Mouse (Mus musculus) midbrain, embryonic 15.5 days (tissue): ENCODE data around the gene Gm3336. TPM values are rescaled to one million over a fixed set of nuclear protein-coding genes. Genes with fewer than 3 reads are reported as not detected.

Experiments
- ATAC-seq: fragments of 200-750 bp; cut with Nextera tagmentation; replicated peaks from 2 replicates; pipeline ENCODE4 v1.8.0; 2017; ENCODE audit warnings: moderate TSS enrichment
- H3K27ac ChIP-seq: fragments of 300-500 bp; sonication (generic); 2 replicates; pipeline ENCODE4 v1.5.1; 2015; ENCODE audit warnings: mild to moderate bottlenecking, inconsistent platforms
- H3K27me3 ChIP-seq: fragments of 300-500 bp; sonication (generic); replicated peaks from 2 replicates; pipeline ENCODE4 v1.6.1; 2015; ENCODE audit warnings: inconsistent platforms
- H3K36me3 ChIP-seq: fragments of 300-500 bp; sonication (generic); replicated peaks from 2 replicates; pipeline ENCODE4 v1.6.1; 2015; ENCODE audit warnings: inconsistent platforms
- H3K4me1 ChIP-seq: fragments of 300-500 bp; sonication (generic); 2 replicates; pipeline ENCODE4 v1.6.1; 2015; ENCODE audit warnings: inconsistent platforms
- H3K4me2 ChIP-seq: fragments of 300-500 bp; sonication (generic); 2 replicates; pipeline ENCODE4 v1.6.1; 2015; ENCODE audit warnings: inconsistent platforms, mild to moderate bottlenecking, moderate library complexity
- H3K4me3 ChIP-seq: fragments of 300-500 bp; sonication (generic); 2 replicates; pipeline ENCODE4 v1.5.1; 2015; ENCODE audit warnings: mild to moderate bottlenecking, inconsistent platforms
- H3K9ac ChIP-seq: fragments of 300-500 bp; sonication (generic); 2 replicates; pipeline ENCODE4 v1.6.1; 2015; ENCODE audit warnings: mild to moderate bottlenecking, inconsistent platforms
- H3K9me3 ChIP-seq: fragments of 300-500 bp; sonication (generic); 2 replicates; pipeline ENCODE4 v1.6.1; 2016; ENCODE audit warnings: inconsistent platforms
- WGBS: fragments of 180-500 bp; shearing (Covaris S2); methylation state at CpG from one replicate; pipeline ENCODE4 v1.1.7; 2015; ENCODE audit warnings: mixed read lengths; 5-methylcytosine and 5-hydroxymethylcytosine counted together
- polyA plus RNA-seq: library from polyadenylated mRNA; unstranded; fragments of >200 nt; fragmentation: Nextera tagmentation; extraction: Ambion mirVana; gene quantifications from 2 replicates; pipeline ENCODE4 v1.2.1, GENCODE M21; 2015

Gene Gm3336
- polyA plus RNA-seq, 1 experiment from 2014 or later: not detected

GRCm38 (mm10) chr8:70708281-70708680 is 10.1 kb upstream of the Gm3336 start:
- H3K4me2 ChIP-seq: no peak overlapping the region
- H3K36me3 ChIP-seq: no peaks in the 10 kb centered on the region
- no peak for ATAC-seq
- peaks cover 5% of the 10 kb centered on the region; the same call in 1 of the 2 replicates for H3K4me1 ChIP-seq
- H3K9me3 ChIP-seq: no peaks in the 10 kb centered on the region
- H3K27me3 ChIP-seq: no peaks in the 10 kb centered on the region
- no peak overlapping the region for H3K9ac ChIP-seq
- H3K27ac ChIP-seq: no peak overlapping the region
- WGBS: 89% methylated on average over 14 of the region's 14 CpGs
- H3K4me3 ChIP-seq: no peak overlapping the region

- H3K27me3 ChIP-seq: no peaks in the 10 kb centered on the region
- H3K9me3 ChIP-seq: no peaks in the 10 kb centered on the region
- H3K4me2 ChIP-seq: no peak overlapping the region
- H3K4me3 ChIP-seq: no peak overlapping the region
- H3K9ac ChIP-seq: no peak overlapping the region
- ATAC-seq: no peak
- no peaks in the 10 kb centered on the region for H3K4me1 ChIP-seq
- H3K27ac ChIP-seq: no peak overlapping the region
- no peaks in the 10 kb centered on the region for H3K36me3 ChIP-seq
- 93% methylated on average over 9 of the region's 9 CpGs for WGBS
Measured at GRCm38 (mm10) chr8:70709794-70710193, 8.5 kb upstream of the Gm3336 start.

GRCm38 (mm10) chr8:70710296-70710695 is 8.0 kb upstream of the Gm3336 start:
- ATAC-seq: no peak
- Histone ChIP-seq H3K4me1 (no peaks in the 10 kb centered on the region), H3K27ac (no peak overlapping the region), H3K4me3 (no peak overlapping the region), H3K4me2 (no peak overlapping the region), H3K9ac (no peak overlapping the region), H3K9me3 (no peaks in the 10 kb centered on the region), H3K27me3 (no peaks in the 10 kb centered on the region), H3K36me3 (no peaks in the 10 kb centered on the region)
- 89% methylated on average over 1 of the region's 1 CpGs for WGBS

DNA sequence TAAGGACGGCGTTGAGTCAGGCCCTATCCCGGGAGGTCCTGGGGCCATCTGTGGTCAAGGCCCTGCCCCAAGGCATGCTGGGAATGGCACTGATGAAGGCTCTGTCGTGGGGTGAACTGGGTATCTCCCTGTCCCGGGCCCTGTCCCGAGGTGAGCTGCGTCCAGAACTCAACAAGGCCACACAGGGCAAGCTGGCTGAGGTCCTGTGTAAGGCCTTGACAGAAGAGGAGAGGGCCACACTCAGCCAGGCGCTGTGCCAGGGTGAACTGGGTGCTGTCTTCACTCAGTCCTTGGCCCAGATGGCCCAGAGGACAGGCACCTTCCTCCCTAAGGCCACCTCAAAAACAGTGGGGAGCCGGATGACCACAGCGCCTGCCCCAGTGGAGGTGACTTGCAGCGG is 7.3 kb upstream of the Gm3336 start:
- 90% methylated on average over 11 of the region's 11 CpGs for WGBS
- no peaks in the 10 kb centered on the region for H3K9me3 ChIP-seq
- H3K27me3 ChIP-seq: no peaks in the 10 kb centered on the region
- no peaks in the 10 kb centered on the region for H3K36me3 ChIP-seq
- H3K27ac ChIP-seq: no peak overlapping the region
- ATAC-seq: no peak
- H3K4me3 ChIP-seq: no peak overlapping the region
- no peak overlapping the region for H3K9ac ChIP-seq
- no peaks in the 10 kb centered on the region for H3K4me1 ChIP-seq
- H3K4me2 ChIP-seq: no peak overlapping the region

GRCm38 (mm10) chr8:70713991-70714390 is 4.4 kb upstream of the Gm3336 start:
- H3K4me3 ChIP-seq: no peak overlapping the region
- H3K4me2 ChIP-seq: no peak overlapping the region
- 82% methylated on average over 7 of the region's 7 CpGs for WGBS

DNA sequence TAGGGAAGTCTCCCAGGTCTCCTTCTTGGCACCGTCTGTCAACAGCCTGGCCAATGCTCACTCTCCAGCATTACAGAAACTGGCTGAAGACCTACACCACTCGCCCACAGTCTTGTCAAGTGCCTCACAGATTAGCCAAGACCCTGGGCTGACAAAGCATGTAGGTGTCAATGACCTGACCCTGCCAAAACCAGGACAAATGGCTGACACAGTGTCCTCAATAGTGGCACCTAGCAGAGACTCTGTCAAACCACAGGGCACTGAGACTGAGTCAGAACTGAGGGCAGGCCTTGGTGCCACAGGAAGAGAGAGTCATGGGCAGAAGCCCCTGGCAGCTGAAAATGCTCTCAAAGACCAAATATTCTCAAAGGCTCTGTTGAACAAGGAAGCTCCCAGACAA is 3.3 kb upstream of the Gm3336 start:
- Histone ChIP-seq H3K4me2 (no peak overlapping the region), H3K4me3 (no peak overlapping the region), H3K9ac (no peak overlapping the region), H3K36me3 (no peaks in the 10 kb centered on the region), H3K27ac (no peak overlapping the region), H3K9me3 (no peaks in the 10 kb centered on the region), H3K4me1 (no peaks in the 10 kb centered on the region), H3K27me3 (no peaks in the 10 kb centered on the region)
- ATAC-seq: no peak
- WGBS: 76% methylated on average over 2 of the region's 2 CpGs

More at GRCm38 (mm10) chr8:70713991-70714390, 4.4 kb upstream of the Gm3336 start:
- Histone ChIP-seq H3K36me3 (no peaks in the 10 kb centered on the region), H3K9ac (no peak overlapping the region), H3K27ac (no peak overlapping the region), H3K9me3 (no peaks in the 10 kb centered on the region), H3K27me3 (no peaks in the 10 kb centered on the region), H3K4me1 (no peaks in the 10 kb centered on the region)
- ATAC-seq: no peak

GRCm38 (mm10) chr8:70716521-70717400 is 1.6 kb upstream of the Gm3336 start:
- 85% methylated on average over 40 of the region's 40 CpGs for WGBS
- H3K36me3 ChIP-seq: no peaks in the 10 kb centered on the region
- H3K9me3 ChIP-seq: no peaks in the 10 kb centered on the region
- no peak for ATAC-seq
- no peak overlapping the region for H3K4me2 ChIP-seq
- no peaks in the 10 kb centered on the region for H3K27me3 ChIP-seq
- H3K4me1 ChIP-seq: no peaks in the 10 kb centered on the region
- no peak overlapping the region for H3K27ac ChIP-seq
- H3K4me3 ChIP-seq: no peak overlapping the region
- no peak overlapping the region for H3K9ac ChIP-seq

GRCm38 (mm10) chr8:70719796-70720270 is 1.5 kb downstream of the Gm3336 start:
- Histone ChIP-seq H3K27ac (no peak overlapping the region), H3K36me3 (no peaks in the 10 kb centered on the region), H3K4me3 (no peak overlapping the region), H3K4me1 (no peaks in the 10 kb centered on the region), H3K27me3 (no peaks in the 10 kb centered on the region), H3K9me3 (no peaks in the 10 kb centered on the region), H3K9ac (no peak overlapping the region), H3K4me2 (no peak overlapping the region)
- ATAC-seq: no peak
- WGBS: 69% methylated on average over 9 of the region's 9 CpGs

DNA sequence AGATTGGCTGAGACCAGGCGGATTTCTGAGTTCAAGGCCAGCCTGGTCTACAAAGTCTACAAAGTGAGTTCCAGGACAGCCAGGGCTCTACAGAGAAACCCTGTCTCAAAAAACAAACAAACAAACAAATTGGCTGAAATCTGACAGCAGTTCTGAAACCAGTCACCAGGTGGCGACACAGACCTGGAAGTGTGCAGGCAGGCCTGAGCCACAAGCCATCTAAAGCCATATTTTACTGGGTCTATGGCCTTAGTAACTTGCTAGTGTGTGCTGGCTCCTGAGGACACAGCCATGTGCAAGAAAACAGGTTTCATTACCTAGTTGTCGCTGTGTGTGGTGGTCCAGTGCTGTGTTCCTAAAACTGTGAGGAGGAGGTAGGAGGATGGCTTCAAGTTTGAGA is 2.4 kb downstream of the Gm3336 start:
- peak; percentile 60 for ATAC-seq
- H3K9me3 ChIP-seq: no peaks in the 10 kb centered on the region
- H3K27me3 ChIP-seq: no peaks in the 10 kb centered on the region
- no peak overlapping the region for H3K4me3 ChIP-seq
- 6% methylated on average over 3 of the region's 3 CpGs for WGBS
- H3K4me1 ChIP-seq: no peaks in the 10 kb centered on the region
- H3K27ac ChIP-seq: no peak overlapping the region
- H3K9ac ChIP-seq: no peak overlapping the region
- H3K4me2 ChIP-seq: no peak overlapping the region
- H3K36me3 ChIP-seq: no peaks in the 10 kb centered on the region

- Histone ChIP-seq H3K36me3 (no peaks in the 10 kb centered on the region), H3K27ac (no peak overlapping the region), H3K9ac (no peak overlapping the region), H3K4me3 (no peak overlapping the region), H3K4me2 (no peak overlapping the region), H3K4me1 (no peaks in the 10 kb centered on the region), H3K27me3 (peaks cover 6% of the 10 kb centered on the region; the same call in 1 of the 2 replicates), H3K9me3 (no peaks in the 10 kb centered on the region)
- 86% methylated on average over 8 of the region's 8 CpGs for WGBS
- no peak for ATAC-seq
Measured at GRCm38 (mm10) chr8:70721601-70722000, 3.3 kb downstream of the Gm3336 start.

DNA sequence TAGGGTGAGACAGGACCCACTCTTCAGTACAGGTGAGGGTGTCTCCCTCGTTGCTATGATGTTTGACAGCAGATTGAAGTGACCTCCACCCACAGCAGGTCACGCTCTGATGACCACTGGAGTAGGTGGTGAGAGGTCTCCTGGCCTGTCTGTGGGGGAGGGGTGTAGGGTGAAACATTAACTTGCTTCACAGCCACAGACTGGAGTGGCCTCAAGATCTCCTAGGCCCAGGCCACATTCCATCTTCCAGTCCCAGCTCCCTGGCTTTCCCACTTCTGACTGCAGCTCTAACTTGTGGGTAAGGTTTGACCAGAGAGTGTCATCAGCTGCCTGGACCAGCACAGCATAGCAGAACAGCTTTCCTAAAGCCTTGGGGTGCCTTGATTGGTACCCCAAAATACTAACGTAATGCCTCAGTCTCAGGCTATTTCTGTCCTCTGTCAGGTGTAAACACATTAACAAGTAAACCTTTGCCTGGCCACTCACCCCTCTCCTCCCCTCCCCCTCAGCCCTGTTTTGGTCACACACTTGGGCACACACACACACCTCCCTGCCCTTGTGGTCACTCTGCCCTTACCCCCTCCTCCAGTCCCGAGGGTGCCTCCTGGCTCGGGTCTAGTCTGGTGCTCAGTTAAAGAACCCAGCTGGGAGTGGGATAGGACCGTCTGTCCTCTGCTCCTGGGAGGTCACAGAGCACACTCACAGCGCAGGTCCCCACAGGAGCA is 5.3 kb downstream of the Gm3336 start, which contains the start of gene Pde4c:
Gene Pde4c (plus strand): TSS at position 235 of the 725 bp plus-strand sequence.
- 76% methylated on average over 7 of the region's 7 CpGs for WGBS
- Histone ChIP-seq H3K4me1 (no peaks in the 10 kb centered on the region), H3K36me3 (no peaks in the 10 kb centered on the region), H3K27me3 (peaks cover 17% of the 10 kb centered on the region), H3K9me3 (no peaks in the 10 kb centered on the region), H3K4me2 (no peak within 1 kb of the TSS), H3K9ac (no peak within 1 kb of the TSS), H3K27ac (no peak within 1 kb of the TSS), H3K4me3 (no peak within 1 kb of the TSS)
- no peak for ATAC-seq

DNA sequence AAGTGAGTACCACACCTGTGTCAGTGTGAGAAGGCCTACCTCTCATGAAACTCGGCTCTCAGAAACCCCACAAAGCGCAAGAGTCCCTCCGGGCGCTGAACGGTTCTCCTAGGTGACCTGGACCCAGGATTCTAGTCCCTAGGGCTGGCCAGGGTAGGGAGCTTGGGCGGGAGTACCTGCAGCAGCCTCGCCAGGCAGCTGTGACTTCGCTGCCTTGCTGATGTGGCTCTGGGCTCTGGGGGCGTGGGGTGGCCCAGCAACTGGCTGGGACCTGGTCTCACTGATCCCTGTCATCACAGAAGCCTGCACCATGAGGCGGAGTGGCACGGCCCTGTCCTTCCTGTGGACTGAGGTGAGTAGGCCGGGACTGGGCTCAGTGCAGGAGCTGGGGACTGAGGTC is 5.9 kb downstream of the Gm3336 start:
- Histone ChIP-seq H3K4me1 (no peaks in the 10 kb centered on the region), H3K36me3 (no peaks in the 10 kb centered on the region), H3K27ac (no peak overlapping the region), H3K4me3 (no peak overlapping the region), H3K27me3 (peaks cover 23% of the 10 kb centered on the region), H3K4me2 (no peak overlapping the region), H3K9me3 (no peaks in the 10 kb centered on the region), H3K9ac (no peak overlapping the region)
- WGBS: 81% methylated on average over 12 of the region's 12 CpGs
- no peak for ATAC-seq
